Mouse (Mus musculus) spleen, postnatal 4 days (tissue): Measurements from ENCODE around the gene Zfhx2.
"Not testable (repeated sequence)": the region's sequence is repeated elsewhere in the genome, so short reads cannot be mapped to it uniquely, and the experiment has no call there.

ENCODE experiments used
- DNase-seq, 2 experiments: peaks; one replicate each; pipeline ENCODE4 v3.0.0; 2022; ENCODE audit warnings: low spot score in 2 of 2

The Zfhx2 gene

GRCm38 (mm10) chr14:55047971-55048531, 44.1 kb downstream of the Zfhx2 start:
- no peak for DNase-seq

DNA sequence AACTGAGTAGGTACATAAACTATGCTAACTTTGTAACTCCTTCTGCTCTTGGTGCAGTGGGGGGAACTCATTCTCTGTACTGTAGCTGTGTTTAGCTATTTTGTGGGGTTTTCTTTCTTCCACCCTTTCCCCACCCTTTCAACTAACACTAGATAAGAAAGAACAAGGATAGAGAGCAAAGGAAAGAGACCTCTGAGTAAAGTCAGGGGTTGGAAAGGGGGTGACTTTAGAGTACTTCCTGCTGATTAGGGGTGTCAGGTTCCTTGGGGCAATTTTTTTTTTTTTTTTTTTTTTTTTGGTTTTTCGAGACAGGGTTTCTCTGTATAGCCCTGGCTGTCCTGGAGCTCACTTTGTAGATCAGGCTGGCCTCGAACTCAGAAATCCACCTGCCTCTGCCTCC, 48.4 kb downstream of the Zfhx2 start:
- not testable (repeated sequence) for DNase-seq

GRCm38 (mm10) chr14:55032695-55033225, 59.4 kb downstream of the Zfhx2 start:
- no peak for DNase-seq

GRCm38 (mm10) chr14:55029034-55029698, 63.0 kb downstream of the Zfhx2 start:
- DNase-seq, result peak; percentile 26 to 65

DNA sequence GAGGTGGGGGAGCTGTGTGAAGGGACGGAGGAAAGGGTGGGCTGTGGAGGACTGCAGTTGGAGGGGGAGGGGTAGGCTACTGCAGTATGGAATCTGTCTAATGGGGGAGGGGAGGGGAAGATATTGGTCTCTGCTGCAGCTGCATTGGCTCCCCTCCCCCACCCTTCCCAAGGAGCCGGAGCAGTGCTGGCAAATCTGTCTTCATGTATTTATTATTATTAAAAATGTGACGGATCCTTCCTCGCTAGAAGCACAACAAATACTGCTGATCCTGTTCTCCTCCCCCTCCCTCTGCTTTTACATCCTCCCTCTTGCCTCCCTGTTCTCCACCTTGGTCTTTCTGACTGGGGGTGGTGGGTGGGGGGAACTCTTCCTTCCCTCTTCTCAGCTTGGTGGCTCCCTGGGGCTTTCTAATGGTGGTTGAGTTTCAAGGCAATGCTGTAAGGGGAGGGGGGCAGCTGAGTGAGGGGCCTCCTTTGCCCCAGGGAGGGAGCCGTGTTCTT, 63.7 kb downstream of the Zfhx2 start:
- DNase-seq, result no peak

GRCm38 (mm10) chr14:55027653-55028052, 64.5 kb downstream of the Zfhx2 start:
- no peak for DNase-seq

DNA sequence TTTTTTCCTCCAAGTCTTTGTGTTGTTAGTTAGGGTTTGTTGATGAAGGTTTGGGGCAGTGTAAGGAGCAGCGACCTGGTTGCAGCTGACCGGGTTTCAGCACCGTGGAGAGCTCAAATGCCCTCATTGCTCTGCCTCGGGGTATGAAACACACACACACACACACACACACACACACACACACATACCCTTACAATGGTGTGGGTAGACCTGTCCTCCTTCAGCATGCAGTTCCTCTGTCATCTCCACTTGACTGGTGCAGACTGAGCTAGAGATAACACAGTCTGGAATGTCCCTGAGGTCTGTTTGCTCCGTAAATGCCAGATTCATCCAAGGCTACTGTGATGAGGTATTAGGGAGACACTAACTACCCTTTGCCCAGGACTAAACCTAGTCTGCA, 64.9 kb downstream of the Zfhx2 start:
- DNase-seq, result no peak

- no peak for DNase-seq
These were observed 66.6 kb downstream of the Zfhx2 start for GRCm38 (mm10) chr14:55025527-55025926.

DNA sequence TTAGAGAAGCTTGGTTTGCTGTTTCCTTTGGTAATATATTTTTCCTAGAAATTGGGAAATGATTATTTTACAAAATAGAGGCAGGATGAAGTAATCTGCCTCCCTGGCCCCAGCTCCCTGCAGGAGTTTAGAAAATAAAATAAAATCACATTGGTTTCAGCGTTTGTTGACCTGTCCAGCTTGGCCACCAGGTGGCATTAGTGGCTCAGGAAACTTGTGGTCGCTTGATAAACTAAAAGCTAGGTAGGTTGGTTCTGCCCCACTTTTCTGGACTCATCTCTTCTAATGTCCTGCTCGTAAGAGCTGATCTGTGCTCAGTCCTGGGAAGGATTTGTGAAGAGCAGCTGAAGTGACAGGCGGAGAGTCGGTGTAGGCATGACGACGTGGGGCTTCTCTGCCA, 67.9 kb downstream of the Zfhx2 start:
- DNase-seq, result peak; percentile 48 to 70

DNA sequence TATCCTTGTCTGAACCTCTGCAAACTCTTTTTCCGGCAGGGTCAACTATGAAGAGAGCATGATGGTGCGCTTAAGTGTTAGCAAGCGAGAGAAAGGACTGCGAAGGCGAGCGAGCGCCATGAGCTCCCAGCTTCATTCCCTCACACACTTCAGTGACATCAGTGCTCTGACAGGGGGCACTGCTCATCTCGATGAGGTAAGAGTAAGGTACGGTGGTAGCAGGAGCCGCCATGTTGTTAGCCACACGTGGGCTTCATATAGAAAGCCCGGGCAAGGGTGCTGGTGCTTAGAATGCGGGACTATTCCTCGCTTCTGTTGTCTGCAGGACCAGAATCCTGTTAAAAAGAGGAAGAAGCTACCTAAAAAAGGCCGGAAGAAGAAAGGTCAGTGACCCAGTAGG, 69.1 kb downstream of the Zfhx2 start:
- no peak for DNase-seq

DNA sequence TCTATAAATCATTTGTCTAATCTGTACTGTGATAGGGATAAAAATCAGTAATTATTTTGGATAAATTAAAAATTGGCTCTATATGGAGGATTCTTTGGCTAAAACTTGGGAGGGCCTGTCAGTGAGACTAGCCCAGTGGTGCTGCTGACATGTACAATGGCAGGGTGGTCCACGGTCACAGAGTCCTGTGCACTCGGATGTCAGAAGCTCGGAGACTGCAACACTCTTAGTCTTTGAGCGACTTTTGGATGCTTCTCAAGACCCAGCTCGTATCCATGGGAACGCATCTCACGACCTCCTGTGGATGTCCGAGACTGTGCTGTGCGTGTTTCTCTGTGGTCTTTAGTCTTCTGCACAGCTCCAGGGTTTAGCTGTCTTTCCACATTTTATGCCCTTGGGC, 71.7 kb downstream of the Zfhx2 start:
- no peak for DNase-seq

DNA sequence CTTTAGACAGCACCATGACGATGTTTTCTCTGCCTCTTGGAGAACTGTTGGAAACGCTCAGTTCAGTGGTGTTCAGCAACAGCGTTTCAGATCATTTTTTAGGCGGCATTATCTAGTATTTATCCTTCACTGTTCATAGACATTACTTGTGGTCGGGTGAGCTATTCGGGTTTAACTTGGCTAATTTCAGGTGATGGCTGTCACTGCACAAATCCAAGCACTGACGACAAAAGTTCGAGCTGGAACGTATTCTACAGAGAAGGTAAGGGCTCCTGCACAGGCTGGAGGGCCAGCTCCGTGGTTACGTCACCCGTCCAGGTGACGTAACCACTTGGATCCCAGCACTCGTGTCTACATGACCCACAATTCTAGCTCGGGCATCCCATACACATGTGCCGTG, 75.2 kb downstream of the Zfhx2 start:
- DNase-seq, result no peak

GRCm38 (mm10) chr14:55015767-55016111, 76.4 kb downstream of the Zfhx2 start:
- DNase-seq, result no peak

DNA sequence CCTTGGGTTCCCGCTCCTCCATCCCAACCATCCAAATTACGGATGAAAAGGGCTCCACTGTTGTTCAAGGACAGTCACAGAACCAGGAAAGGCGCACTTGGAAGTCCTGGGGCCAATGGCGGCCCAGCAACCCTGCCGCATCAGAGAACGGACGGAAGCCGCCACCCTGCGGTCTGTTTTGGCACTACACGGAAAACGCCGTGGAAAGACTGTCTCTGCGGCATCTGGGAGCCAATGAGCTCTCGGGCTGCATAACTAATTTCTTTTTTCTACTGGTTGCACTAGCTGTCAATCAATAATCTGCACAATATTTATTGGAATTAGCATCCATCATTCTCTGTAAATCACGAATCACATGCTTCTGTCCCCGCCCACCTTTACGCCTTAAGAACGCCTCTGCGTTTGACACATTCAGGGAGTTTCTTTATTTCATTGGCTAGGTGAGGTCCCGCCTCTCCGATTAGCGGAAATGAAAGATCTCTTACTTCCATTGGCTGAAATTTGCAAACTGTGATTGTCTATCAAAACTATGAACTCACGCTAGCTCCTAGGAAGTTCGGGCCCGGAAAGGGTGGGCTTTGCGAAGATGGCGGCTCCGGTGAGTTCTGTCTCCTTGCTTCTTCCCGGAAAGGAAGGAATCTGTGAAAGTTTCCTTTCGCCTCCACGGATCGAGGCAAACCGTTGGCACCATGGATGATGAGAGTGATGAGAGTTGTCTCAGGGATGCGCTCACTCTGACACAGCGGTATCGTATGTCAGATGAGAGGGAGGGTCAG, 76.9 kb downstream of the Zfhx2 start, which contains the start of gene Ngdn:
Ngdn (plus strand) TSS at position 464 of the 776 bp plus-strand sequence.
- peak; percentile 96 to 99 for DNase-seq

DNA sequence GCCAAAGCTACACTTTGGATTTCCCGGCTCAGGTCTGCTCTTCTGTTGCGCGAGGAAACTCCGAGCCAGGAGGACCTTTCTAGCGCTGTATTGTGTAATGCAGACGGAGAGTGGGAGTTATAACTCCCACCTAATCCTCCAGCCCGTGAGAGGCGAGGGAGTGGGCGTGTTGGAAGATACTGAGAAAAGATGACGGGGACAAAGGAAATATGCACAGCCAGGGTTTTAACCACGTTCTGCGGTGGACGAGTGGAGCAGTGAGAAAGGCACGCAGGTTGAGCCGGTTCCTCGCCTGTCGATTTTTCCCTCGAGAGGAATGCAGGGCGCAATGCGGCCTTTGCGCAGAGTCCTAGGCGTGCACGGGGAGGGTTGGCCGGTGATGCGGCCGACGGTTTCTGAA, 77.5 kb downstream of the Zfhx2 start:
- no peak for DNase-seq

GRCm38 (mm10) chr14:55011116-55011515, 81.0 kb downstream of the Zfhx2 start:
- no peak for DNase-seq
